Mouse (Mus musculus) kidney, adult 2 months (tissue): Measurements from ENCODE around the gene Eif2ak3.

Experiments
- CTCF ChIP-seq: fragments of 200-500 bp; conservative IDR thresholded peaks from 2 replicates; pipeline ENCODE4 v1.5.1; 2011; ENCODE audit warnings: low read depth, mild to moderate bottlenecking, control low read depth, low read length, moderate library complexity, mixed read lengths; ENCODE audit not compliant: insufficient read depth, insufficient read length
- POLR2A ChIP-seq: fragments of 200-500 bp; IDR thresholded peaks from one replicate; pipeline ENCODE4 v1.6.1; 2011; ENCODE audit warnings: low read depth, low read length, control low read depth

- no peak for TF ChIP-seq CTCF
- no peak for TF ChIP-seq POLR2A
Measured at GRCm38 (mm10) chr6:70837297-70837696, 7.0 kb upstream of the Eif2ak3 start.
